Mouse (Mus musculus) CD4-positive helper T cell, adult 2 months (primary cell): ENCODE measurements around the gene Vps13d.
A peak's percentile ranks its signal among the peaks of the same experiment; 100 is the strongest.

ENCODE experiments used
- DNase-seq: peaks from one replicate; pipeline ENCODE4 v3.0.0-alpha.2; 2012; ENCODE audit warnings: low read depth, missing footprints, low spot score

Gene Vps13d

DNA sequence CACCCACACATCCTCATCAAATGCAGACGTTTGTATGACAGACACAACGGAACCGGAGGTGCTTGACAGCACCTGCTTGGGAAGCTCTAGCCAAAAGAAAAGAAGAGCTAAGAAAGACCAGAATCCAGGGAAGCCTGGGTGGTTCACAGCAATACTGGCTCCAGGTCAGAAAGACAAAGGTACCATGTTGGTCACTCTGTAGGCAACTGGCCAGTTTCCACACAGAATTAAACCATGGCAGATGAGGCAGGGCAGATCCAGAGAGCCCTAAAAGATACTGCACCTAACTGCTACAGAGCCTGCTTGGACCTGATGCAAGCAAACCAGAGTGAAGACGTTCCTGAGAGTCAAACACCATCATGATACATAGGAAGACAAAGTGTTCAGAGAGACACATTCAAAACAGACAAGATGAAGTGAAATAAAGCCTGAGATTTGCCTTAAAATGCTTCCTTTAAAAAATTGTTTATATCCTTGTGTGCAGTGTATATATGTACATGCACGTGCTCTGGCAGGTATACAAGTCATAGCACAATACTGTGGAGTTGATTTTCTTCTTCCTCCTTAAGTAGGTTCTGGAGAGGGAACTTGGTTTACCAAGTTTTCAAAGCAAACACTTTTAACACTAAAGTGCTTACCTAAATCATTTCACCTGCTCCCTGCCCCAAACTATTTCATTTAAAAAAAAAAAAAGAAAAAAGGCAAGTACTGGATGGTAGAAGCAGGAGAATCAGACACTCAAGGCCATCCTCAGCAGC is 44.3 kb downstream of the Vps13d start:
- DNase-seq = no peak

DNA sequence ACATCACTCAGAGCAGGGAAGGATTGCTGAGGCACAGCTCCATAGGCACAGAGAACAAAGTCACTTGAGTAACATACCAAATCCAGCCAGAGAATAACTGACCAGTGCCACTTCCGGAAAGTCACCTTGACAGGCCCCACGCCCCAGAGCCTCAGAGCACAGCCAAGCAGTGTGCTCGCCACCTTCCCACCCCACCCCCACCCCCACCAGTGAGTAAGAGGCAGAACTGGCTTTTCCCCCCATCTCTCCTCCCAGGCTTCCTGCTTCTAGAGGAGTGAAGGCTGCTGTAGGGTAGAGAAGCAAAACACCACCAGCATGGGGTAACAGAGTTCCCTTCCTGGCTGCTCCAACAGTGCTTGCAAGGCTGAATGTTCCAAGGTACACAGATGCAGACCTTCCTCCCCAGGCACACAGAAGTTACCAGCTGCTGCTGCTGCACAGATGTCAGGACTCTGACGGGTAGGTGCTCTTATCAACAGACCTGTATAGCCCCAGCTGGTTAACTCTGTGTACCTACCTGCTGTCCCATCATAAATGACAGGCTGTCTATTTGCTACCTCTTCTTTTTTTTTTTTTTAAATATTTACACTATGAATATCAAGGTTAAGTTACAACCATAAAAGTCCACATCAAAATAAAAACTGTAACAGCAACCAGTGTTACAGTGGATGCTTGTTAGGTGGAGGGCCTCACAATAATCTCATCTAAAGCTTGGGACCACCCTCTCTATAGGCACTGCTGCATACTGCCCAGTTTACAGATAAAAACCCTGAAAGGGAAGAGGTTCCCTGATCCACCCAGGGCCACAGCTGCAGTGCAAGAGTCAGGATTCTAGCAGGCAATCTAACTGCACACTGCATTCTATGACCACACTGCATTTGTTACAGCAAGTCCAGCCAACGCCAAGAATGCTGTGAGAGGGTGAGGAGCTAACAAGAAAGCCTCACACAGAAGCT is 47.5 kb downstream of the Vps13d start:
- no peak for DNase-seq

DNA sequence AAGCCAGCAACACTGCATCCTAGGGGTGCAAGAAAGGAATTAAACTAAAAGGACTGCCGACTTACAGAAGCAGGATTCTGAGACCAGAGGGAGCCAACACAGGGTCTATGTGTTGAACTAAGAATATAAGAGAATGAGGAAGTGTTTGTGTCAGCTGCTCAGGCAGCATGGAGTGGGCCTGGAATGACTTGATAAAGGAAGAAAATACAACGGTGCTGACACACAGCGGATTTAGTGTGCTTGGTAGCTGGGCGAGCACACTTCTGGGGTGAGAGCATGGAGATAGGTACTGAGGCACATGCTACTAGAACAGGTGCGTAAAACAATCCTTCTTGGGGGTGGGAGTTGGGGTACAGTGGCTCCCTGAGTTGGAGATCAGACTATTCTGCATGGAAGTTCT is 51.3 kb downstream of the Vps13d start:
- DNase-seq = no peak

- no peak for DNase-seq
Observed at GRCm38 (mm10) chr4:145136705-145137104, 58.1 kb downstream of the Vps13d start.

DNA sequence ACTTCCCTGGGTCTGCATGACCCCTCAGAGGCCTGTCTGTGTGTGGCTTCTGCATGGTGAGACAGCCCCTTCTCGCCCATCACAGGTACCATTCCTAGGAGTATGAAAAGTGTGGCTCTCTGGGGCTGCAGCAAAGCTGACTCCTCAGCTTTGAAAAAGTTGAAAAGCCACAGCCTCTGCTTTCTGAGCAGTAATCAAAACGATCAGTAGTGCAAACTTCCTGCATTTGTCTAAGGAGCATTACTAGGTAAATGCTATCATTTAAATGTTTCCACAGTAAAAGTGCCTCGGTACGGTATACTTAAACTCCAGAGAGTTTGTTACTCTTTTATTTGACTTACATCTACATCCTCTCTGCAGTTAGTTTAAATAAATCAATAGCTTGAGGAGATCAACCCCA is 59.3 kb downstream of the Vps13d start:
- DNase-seq = no peak

GRCm38 (mm10) chr4:145130772-145131171 is 64.0 kb downstream of the Vps13d start:
- DNase-seq = no peak

DNA sequence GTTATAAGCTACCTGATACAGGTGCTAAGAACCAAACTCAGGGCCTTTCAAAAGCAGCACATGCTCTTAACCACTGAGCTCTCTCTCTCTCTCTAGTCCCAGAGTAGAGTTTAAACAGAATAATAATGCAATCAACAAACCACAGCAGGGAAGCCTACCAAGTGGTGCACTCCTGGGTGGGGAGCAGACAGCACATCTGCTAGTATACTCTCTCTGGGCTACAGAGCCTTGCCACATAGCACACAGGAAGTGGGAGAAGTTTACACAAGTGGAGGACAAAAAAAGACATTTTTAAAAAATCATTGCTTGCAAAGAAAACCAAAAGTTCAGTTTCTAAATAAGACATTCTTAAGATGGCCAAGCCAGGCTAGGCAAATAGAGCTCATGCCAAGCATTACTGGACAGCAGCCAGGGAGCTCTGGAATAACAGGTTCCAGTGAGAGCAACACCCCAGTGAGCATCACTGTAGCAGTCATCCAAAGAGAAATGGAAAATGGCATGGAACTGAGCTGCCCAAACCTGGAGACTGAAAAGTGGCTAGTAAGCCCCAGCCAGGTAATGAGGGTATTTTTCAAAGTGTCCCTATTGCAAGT is 64.8 kb downstream of the Vps13d start:
- no peak for DNase-seq

- no peak for DNase-seq
Observed at GRCm38 (mm10) chr4:145125463-145126220, 69.2 kb downstream of the Vps13d start.

- no peak for DNase-seq
Observed at GRCm38 (mm10) chr4:145124419-145124818, 70.4 kb downstream of the Vps13d start.

DNA sequence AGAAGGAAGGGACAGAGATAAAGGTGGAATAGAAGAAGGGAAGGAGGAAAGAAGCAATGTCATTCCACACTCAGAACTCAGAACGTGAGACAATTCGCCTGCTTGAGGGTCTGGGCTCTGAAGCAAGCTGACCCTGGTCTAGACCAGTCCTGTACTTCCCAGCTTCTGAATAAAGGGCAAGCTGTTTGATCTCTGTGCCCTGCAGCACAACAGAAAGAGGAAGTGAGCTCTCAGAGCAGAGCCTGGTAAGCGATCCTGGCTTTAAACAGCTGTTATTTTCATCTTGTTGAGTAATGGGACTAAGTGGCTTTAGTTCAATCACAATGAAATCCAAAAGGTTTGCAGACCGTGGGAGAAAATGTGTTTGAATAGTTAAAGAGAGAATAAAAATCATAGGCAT is 83.2 kb downstream of the Vps13d start:
- DNase-seq = no peak

DNA sequence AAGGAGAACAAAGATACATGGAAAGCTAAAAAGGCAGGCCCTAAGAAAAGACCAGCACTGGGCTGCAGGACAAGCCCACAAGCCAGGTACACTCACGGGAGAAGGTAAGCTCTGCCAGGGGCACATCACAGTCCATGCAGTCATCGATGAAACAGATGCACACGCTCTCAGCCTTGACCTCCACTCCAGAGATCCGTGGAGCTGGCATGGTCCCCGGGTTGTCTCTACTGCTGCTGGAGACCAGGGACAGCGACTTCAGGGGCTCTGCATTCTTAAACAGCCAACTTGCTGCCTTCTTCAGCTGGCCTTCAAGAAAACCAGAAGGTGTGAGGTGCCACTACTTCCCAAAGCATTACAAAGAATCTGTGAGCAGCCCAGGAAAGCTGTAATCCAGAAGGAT is 84.1 kb downstream of the Vps13d start:
- DNase-seq = no peak

DNA sequence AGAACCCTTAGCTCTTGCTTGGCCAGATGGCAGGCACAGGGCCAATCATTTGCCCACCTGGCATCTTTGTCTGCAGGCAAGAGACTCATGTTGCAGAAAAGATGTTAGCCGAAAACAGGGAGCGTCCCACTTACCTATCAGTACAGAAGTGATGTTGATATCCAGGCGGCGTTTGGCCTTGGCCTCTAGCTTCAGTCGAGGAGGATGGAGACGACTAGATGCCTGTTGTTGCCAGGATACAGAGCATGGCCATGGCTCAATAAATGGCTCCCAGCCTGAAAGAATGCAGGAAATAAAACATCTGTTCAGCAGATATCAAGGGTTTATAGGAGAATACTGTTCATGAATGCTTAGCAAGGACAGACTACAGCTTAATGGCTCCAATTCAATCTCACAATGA is 88.0 kb downstream of the Vps13d start:
- DNase-seq = no peak

- DNase-seq = no peak
Observed at GRCm38 (mm10) chr4:145105319-145105718, 89.5 kb downstream of the Vps13d start.

DNA sequence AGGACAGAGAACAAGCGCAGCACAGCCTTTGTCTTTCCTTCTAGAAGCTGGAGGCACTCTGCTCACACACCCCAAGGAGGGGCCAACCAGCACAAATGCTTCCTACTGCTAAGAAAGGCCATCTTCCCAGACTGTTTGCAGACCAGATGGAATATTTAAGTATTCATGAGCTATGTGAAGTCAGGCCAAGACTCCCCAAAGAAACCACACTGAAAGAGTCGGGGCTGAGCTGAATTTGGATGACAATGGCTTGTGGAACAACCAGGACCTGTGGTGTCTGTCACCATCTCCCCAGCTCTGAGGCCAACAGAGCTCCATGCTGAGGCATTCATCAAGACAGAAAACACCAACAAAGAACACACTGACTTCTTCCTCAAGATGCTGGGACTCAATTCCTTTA is 89.9 kb downstream of the Vps13d start:
- DNase-seq = no peak

GRCm38 (mm10) chr4:145103617-145104016 is 91.2 kb downstream of the Vps13d start:
- DNase-seq = no peak

DNA sequence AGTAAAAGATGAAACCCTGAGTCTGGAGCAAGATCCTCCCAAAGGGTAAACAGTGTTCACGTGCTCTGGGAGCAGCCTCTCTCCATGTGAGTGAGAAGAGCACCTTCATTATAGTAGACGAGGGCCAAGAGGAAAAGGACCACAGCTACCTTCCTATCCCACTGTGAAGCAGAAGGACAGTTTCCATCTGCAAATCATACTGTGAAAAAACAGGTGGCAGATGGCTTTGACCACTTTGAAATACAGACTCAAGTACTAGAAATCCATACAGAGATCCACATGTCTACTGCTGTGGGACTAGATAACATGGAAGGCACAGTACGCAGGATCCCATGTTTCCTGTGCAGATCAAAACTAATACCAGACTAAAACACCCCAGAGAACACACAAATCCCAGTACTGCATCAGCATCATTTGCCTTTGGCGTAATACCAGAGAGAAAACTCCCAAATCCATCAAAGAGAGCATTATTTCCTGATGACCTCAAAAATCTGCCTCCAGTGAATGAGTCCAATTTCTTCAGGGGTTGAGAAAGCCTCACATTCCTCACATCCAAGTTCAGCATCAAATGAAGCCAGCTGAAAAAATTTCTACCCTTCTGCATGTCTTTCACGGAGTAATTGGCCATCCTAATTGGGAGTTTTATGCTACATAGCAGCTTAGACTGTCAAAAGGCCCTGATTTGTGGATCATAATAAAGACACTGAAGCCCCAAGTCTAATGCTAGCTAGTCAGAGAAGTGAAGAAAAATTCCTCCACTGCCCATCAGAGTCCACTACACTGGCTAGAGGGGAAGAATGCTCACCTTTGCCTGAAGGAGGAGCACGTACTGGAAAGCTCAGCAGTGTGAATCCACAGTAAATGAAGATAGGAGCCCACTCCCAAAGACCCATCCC is 92.7 kb downstream of the Vps13d start:
- DNase-seq = no peak

- DNase-seq = peak; percentile 69
Observed at GRCm38 (mm10) chr4:145099853-145100252, 95.0 kb downstream of the Vps13d start.

DNA sequence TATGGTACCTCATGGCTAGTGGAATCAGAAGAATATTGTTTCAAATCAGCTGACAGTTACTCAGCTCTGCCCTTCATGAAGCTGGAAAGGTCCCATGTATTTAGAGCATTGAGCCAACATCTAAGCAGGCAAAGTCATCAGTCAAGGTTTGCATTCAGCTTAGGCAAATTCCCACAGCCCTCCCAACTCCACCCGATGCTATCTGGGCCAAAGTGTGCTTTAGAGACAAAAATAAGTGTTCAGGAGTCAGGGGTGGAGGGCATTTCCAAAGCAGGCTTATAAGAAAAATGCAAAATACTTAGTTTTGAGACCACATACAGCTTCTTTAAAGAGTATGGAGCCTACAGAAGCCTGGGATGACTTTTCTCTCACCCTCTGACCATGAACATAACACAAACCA is 95.5 kb downstream of the Vps13d start:
- no peak for DNase-seq

DNA sequence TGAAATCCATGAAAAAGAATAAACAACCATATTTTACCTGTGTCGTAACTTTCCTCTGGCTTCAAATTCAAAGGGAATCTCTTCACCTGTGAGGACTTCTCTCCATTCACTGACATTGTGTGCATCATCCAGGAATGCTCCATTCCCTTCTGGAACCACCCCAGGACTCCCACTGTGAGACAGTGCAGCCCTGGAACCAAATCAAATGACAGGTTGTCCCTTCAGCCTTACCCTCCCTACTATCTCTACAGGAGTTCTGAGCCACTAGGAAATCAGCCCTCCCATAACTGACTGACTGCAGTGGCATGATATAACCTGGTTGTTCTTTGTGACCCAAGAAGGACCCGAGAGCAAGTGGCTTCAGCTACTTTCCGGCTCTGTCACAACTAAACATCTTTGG is 96.8 kb downstream of the Vps13d start:
- DNase-seq = no peak

GRCm38 (mm10) chr4:145096481-145097039 is 98.2 kb downstream of the Vps13d start:
- DNase-seq = no peak
